Mouse (Mus musculus): ENCODE measurements around the gene Gm21885. TPM values are rescaled to one million over a fixed set of nuclear protein-coding genes. Genes with fewer than 3 reads are reported as not detected.

Gm21885 gene
- total RNA-seq (2023), result not detected in 2 replicates

DNA sequence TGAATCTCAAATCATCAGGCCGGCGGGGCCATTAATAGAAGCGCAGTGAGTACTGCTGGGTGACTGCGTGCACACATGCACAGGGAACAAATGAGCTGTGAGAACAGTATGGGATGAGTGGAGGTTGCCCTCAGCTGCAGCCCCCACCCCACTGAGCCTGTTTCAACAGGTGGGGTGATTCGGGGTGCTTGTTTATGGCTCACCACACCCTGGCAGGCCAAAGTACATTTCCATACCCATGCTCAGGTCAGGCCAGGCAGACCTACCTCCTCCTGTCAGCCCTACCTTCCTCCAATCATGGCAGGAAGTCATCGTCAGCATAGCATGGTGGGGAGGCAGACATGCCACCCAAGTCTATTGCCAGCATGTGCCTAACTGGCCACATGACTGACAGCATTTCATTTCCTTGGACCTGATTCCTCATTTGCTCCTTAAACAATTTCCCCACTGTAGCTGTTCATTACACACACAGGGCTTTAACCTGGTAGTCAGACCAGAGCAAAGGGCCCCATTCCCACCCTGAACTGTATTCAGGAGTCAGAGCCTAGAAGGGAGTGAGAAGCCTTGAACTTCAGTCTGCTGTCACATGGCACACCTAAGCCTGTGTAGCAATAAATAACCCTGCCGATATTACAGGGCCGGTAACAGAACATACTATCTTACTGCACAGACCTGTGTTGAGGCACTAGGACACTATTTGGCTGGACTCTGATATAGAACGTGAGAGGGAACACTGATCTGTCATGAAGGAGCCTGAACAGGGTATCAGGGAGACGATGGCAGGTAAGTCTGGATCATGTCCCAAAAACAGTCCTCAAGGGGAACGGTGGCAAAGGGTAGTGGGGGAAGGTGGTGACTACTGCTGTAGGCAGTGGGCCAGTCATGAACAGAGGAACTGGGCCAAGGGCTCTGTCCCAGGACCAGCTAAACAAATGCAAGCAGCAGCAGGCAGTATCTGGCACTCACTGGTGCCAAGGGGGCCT lies at the start of gene Gm21885:
TSS of gene Gm21885 (plus strand) at position 675 of the 983 bp plus-strand sequence.

DNA sequence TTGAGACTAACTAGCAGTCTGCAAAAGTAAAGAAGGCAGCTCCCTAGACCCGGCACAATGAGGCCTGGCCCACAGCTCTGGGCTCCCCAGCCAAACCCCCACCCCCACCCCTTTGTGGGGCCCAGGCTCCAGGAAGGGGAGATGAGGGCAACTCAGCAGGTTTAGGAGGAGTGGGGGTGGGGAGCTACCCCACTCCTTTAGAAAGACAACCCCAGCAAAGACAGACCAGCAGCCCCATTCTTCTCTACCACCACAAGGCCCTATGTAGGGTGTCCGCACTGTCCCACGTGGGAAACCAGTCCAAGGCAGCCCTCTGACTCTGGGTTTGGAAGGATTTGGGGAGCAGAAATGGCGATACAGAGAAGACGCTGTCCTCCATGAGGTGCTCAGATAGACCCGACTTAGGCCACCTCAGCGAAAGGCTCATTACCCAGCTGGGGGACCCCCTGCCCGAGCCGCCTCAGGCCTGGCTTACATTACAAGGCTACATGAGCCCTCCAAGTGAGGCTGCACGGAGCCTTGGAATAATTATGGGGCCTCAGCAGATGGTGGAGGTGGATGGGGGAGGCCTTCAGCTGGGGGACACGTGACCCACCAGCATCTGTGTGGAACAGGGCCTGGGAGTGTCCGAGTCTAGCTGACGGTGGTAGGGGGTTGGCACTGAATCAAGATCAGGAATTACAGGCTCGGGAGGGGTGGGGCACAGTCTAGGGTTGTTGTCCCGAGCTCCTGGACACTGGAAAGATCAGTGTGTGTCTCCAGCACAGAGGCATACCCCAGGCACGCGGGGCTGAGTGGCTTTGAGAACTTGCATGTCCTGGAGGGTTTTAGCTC lies 35.5 kb upstream of the Gm21885 start, which contains the start of gene Wfikkn2:
TSS of gene Wfikkn2 (minus strand) at position 51 of the 834 bp plus-strand sequence.

DNA sequence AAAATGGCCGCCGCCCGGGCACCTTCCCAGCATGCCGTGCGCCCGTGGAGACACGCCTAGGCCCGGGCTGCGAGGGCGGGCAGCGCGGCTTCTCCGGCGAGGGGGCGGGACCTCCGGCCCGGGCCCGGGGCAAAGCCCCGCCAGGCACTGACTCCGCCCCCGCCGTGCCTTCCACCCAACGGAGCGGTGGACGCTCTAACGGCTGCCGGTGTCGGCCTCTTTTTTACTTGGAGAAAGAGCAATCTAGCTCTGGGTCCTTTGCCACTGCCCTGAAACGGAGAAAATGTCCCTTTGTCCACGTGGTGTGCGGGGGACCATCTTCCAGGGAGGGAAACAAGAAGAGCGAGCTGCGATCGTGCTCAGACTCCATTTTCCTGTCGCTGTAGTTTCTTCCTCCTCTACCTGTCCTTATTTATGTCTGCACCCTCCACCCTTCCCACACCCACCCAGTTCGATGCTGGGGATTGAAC lies 40.3 kb downstream of the Gm21885 start, which contains the start of gene Luc7l3:
TSS of gene Luc7l3 (minus strand) at position 58 of the 470 bp plus-strand sequence.

DNA sequence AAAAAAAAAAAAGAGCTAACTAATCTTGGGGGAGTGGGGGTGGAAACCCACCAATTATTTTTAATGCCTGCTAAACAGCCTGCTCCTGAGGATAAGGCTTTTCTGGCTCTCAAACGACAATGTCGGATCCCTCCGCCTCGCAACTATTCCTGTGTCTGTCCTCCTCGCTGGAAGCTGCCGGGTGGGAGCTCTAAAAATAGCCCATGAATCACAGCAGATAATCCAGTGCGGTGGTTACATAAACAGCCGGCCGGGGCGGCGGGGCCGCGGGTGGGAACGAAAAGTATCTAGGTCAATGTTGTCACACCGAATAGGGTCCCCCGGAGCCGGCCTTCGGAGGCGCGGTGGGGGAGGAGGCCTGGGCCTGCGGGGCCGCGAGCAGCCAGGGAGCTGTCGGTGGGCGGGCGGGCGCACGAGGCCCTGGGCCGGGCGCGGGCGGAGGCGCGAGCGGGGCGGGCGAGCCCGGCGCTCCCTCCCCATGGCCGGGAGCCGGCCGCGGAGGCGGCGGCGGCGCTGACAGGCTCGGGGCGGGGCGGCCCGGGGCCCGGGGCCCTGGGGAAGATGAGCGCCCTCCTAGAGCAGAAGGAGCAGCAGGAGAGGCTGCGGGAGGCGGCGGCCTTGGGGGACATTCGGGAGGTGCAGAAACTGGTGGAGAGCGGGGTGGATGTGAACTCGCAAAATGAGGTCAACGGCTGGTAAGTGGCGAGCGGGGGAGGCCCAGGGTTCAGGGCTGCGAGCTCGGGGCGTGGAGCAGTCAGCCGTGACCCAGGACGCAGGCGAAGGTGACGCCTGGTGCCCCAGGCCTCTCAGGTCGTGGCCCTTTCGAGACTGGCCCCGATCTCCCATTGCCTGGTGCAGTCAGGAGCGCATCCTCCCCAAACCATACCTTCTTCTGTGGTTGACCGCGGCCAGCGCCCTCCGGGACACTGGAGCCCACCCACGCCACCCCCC lies 46.3 kb downstream of the Gm21885 start, which contains the start of gene Ankrd40:
TSS of gene Ankrd40 (plus strand) at position 309 of the 951 bp plus-strand sequence.

Other genes with a start within 250 kb of the Gm21885 start
- 68.9 and 84.3 TPM in 2 replicates for gene Tob1, start 70.4 kb upstream of the Gm21885 start, total RNA-seq (2023)
- gene Wfikkn2, start 35.9 kb upstream of the Gm21885 start, total RNA-seq (2023), result not detected in 2 replicates
- gene Luc7l3, start 40.1 kb downstream of the Gm21885 start, total RNA-seq (2023), result 46.2 and 71.5 TPM in 2 replicates
- gene Ankrd40, start 46.1 kb downstream of the Gm21885 start, total RNA-seq (2023), result 18.1 and 21.7 TPM in 2 replicates
- 1.1 and 3.8 TPM in 2 replicates for gene Abcc3, start 111.1 kb downstream of the Gm21885 start, total RNA-seq (2023)
- 0.13 and 1.7 TPM in 2 replicates for gene Cacna1g, start 192.3 kb downstream of the Gm21885 start, total RNA-seq (2023)
- not detected in 2 replicates for gene Spata20, start 204.3 kb downstream of the Gm21885 start, total RNA-seq (2023)
- not detected in 2 replicates for gene Epn3, start 218.1 kb downstream of the Gm21885 start, total RNA-seq (2023)
- 0.20 and 0.22 TPM in 2 replicates for gene Mycbpap, start 239.9 kb downstream of the Gm21885 start, total RNA-seq (2023)